Mouse (Mus musculus) midbrain, postnatal 0 days (tissue): ENCODE results near the gene Qsox1. TPM values are rescaled to one million over a fixed set of nuclear protein-coding genes. Genes with fewer than 3 reads are reported as not detected.

Experiments
- ATAC-seq: fragments of 200-750 bp; cut with Nextera tagmentation; 2 replicates; pipeline ENCODE4 v1.8.0; 2017; ENCODE audit warnings: moderate number of reproducible peaks, mild to moderate bottlenecking, moderate TSS enrichment, moderate library complexity; ENCODE audit not compliant: low FRiP score
- DNase-seq: peaks from one replicate; pipeline ENCODE4 v3.0.0-alpha.2; 2015; ENCODE audit warnings: low spot score
- H3K27ac ChIP-seq: fragments of 300-500 bp; sonication (generic); 2 replicates; pipeline ENCODE4 v1.5.1; 2014; ENCODE audit warnings: low read depth, mild to moderate bottlenecking, low read length, mixed read lengths
- H3K27me3 ChIP-seq: fragments of 300-500 bp; sonication (generic); 2 replicates; pipeline ENCODE4 v1.6.1; 2014; ENCODE audit warnings: low read length, control low read depth, mixed read lengths; ENCODE audit not compliant: insufficient read depth
- H3K36me3 ChIP-seq: fragments of 300-500 bp; sonication (generic); 2 replicates; pipeline ENCODE4 v1.6.1; 2014; ENCODE audit warnings: low read length, control low read depth, mixed read lengths; ENCODE audit not compliant: insufficient read depth
- H3K4me1 ChIP-seq: fragments of 300-500 bp; sonication (generic); 2 replicates; pipeline ENCODE4 v1.6.1; 2014; ENCODE audit warnings: mild to moderate bottlenecking, control low read depth, antibody characterized with exemption, low read length, mixed read lengths; ENCODE audit not compliant: insufficient read depth
- H3K4me2 ChIP-seq: fragments of 300-500 bp; sonication (generic); 2 replicates; pipeline ENCODE4 v1.6.1; 2014; ENCODE audit warnings: low read depth, mild to moderate bottlenecking, low read length, mixed read lengths; ENCODE audit not compliant: poor library complexity, severe bottlenecking
- H3K4me3 ChIP-seq: fragments of 300-500 bp; sonication (generic); 2 replicates; pipeline ENCODE4 v1.5.1; 2014; ENCODE audit warnings: low read depth, mild to moderate bottlenecking, low read length, moderate library complexity
- H3K9ac ChIP-seq: fragments of 300-500 bp; sonication (generic); replicated peaks from 2 replicates; pipeline ENCODE4 v1.6.1; 2014; ENCODE audit warnings: mild to moderate bottlenecking, low read length, moderate library complexity, mixed read lengths; ENCODE audit not compliant: poor library complexity, severe bottlenecking
- H3K9me3 ChIP-seq: fragments of 300-500 bp; sonication (generic); 2 replicates; pipeline ENCODE4 v1.6.1; 2016; ENCODE audit warnings: low read length, control low read depth
- CTCF ChIP-seq: IDR thresholded peaks from 2 replicates; pipeline ENCODE4 v1.5.1; 2016; ENCODE audit warnings: antibody characterized with exemption, mild to moderate bottlenecking
- WGBS: fragments of 180-500 bp; shearing (Covaris S2); extraction: QIAGEN DNeasy Blood & Tissue Kit; methylation state at CpG from one replicate; pipeline ENCODE4 v1.1.7; 2014; 5-methylcytosine and 5-hydroxymethylcytosine counted together
- polyA plus RNA-seq: library from polyadenylated mRNA; unstranded; fragments of >200 nt; fragmentation: Nextera tagmentation; extraction: Ambion mirVana; gene quantifications from 2 replicates; pipeline ENCODE4 v1.2.1, GENCODE M21; 2015
- total RNA-seq: library from RNA; depleted of rRNA; stranded (reverse); fragments of >200 nt; gene quantifications from 2 replicates; pipeline ENCODE4 v1.2.3, GENCODE M21; 2014

The Qsox1 gene
- total and polyA plus RNA-seq, 2 experiments from 2014 or later: 21.3 to 31.7 TPM

DNA sequence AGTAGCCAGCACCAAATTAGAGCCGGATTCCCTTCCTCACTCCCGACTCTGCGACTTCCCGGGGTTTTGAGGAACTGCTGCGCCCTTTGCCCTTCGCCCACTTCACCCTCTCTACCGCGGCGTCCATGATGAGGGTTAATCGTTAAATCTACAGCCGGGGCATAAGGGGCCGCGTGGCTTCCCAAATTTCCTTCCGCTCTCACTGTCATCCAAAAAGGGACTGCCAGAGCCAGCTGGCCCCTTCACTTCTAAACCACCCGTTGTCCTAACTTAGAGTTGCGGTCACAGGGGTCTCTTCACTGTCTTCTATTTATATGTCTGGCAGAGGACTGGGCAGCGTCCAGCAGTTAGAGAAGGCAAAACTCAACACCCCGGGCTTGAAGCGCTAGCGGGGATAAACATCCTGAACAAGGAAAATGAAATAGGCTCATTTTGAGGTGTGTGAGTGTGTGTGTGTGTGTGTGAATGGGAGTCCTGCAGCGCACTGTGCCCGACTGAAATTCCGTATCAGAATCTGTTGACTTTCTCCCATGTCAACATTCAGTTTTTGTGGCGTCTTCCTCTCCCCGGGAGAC is 74.8 kb downstream of the Qsox1 start:
- WGBS: under 1% methylated on average over 24 of the region's 25 CpGs
- DNase-seq: no peak
- H3K27ac ChIP-seq: no peak overlapping the region

DNA sequence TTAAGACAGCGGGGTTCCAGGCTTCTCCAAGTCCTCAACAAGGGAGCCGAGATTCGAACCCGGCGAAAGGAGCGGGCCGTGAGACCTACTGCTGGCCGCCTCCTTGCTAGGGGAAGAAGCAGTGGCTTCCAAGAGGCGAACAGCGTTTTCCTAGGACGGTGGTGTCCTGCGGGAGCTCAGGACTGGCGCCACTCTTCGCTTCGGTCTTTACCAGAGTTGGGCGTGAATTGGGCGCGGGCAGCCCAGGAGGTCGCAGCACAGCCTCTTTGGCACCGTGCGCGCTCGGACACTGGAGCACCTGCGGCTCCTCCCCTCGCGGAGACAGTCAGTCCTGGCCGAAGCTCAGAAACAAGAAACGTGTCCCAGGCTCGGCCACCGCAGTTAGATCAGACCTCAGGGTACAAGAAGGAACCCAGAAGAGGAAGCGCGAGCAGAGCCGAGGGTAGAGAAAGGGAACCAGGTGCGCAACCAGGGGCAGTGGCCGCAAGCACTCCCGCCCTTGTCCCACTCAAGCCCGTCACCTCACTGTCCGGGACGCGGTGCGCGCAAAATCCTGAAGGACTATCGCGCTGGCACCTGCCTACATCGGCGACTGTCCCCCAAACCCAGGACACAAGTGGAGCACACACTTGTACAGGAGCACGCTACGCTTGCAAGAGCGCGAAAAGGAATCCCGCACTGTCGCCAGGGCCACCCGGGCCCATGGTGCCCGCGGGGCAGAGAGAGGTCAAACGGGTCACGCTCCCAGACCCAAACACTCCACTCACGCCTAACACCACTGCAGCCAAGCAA is 75.5 kb downstream of the Qsox1 start:
- Histone ChIP-seq H3K9me3 (no peaks in the 10 kb centered on the region), H3K4me2 (no peak overlapping the region), H3K27me3 (peaks cover 70% of the 10 kb centered on the region), H3K4me3 (no peak overlapping the region), H3K36me3 (no peaks in the 10 kb centered on the region), H3K4me1 (peaks cover 11% of the 10 kb centered on the region; the same call in 1 of the 2 replicates), H3K27ac (no peak overlapping the region), H3K9ac (no peak overlapping the region)
- no peak for DNase-seq
- WGBS: under 1% methylated on average over 55 of the region's 58 CpGs
- no peak for TF ChIP-seq CTCF
- ATAC-seq: no peak

More for the DNA sequence above, 74.8 kb downstream of the Qsox1 start:
- Histone ChIP-seq H3K36me3 (no peaks in the 10 kb centered on the region), H3K27me3 (peaks cover 66% of the 10 kb centered on the region), H3K9ac (no peak overlapping the region), H3K4me3 (no peak overlapping the region), H3K4me2 (no peak overlapping the region), H3K4me1 (peaks cover 17% of the 10 kb centered on the region; the same call in 1 of the 2 replicates), H3K9me3 (no peaks in the 10 kb centered on the region)
- ATAC-seq: no peak
- TF ChIP-seq CTCF: no peak

DNA sequence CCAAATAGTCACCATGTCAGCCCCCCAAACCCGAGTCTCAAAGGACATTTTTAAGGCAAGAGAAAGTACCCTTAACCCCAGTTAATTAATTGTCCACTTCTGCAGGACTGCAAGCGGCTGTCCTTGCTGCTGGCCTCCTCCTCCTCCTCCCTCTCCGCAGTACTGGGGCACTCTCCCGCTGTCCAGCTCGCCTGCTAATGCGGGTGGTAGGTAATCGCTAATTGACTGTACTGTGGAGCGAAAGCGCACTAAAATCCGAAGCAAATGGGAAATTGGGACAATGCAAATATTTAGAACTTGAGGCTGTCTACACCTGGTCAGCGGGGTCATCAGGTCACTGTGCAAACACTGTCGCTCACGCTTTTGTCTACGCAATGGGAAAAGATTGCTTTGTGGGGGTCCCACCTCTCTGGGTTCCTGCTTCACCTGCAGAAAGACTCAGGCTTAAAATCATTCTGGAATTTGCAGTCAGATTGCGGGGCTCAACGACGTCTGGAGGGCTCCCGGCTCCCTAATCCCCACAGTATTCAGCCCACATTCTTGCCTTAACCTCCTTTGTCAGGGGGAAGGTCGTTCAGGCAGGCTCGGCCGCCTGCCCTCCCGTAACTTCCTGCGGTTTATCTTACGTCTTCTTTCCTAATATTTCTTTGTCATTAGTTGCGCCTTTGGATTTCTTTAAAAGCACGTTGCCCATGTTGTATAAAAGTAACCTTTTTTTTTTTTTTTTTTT is 76.4 kb downstream of the Qsox1 start:
- Histone ChIP-seq H3K27ac (no peak overlapping the region), H3K27me3 (peaks cover 70% of the 10 kb centered on the region), H3K9me3 (no peaks in the 10 kb centered on the region), H3K36me3 (no peaks in the 10 kb centered on the region), H3K4me3 (no peak overlapping the region), H3K4me2 (no peak overlapping the region), H3K9ac (no peak overlapping the region), H3K4me1 (peaks cover 2% of the 10 kb centered on the region; the same call in 1 of the 2 replicates)
- DNase-seq (no peak), ATAC-seq (no peak)
- WGBS: 1% methylated on average over 26 of the region's 26 CpGs
- no peak for TF ChIP-seq CTCF

DNA sequence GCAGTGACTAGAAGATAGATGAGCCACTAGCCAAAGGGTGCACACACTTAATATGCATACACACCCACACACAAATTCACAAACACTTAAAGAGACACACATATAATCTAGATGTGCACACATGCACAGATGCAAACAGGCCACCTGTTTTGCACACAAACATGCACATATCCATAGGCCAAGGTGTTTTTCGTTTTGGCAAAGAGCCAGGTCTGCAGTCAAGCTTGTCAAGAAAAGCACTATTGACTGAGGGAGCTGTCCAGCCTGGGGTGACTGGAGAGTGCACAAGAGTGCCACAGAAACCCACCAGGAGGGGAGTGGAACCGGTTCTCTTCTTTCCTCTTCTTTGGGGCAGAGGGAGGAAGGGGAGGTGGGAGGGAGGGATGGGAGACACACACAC is 81.5 kb downstream of the Qsox1 start:
- 6% methylated on average over 2 of the region's 2 CpGs for WGBS
- TF ChIP-seq CTCF: no peak
- DNase-seq (no peak), ATAC-seq (no peak)
- Histone ChIP-seq H3K9me3 (no peaks in the 10 kb centered on the region), H3K4me3 (no peak overlapping the region), H3K9ac (no peak overlapping the region), H3K4me2 (no peak overlapping the region), H3K27me3 (peaks cover 58% of the 10 kb centered on the region), H3K27ac (no peak overlapping the region), H3K36me3 (no peaks in the 10 kb centered on the region), H3K4me1 (no peaks in the 10 kb centered on the region)

DNA sequence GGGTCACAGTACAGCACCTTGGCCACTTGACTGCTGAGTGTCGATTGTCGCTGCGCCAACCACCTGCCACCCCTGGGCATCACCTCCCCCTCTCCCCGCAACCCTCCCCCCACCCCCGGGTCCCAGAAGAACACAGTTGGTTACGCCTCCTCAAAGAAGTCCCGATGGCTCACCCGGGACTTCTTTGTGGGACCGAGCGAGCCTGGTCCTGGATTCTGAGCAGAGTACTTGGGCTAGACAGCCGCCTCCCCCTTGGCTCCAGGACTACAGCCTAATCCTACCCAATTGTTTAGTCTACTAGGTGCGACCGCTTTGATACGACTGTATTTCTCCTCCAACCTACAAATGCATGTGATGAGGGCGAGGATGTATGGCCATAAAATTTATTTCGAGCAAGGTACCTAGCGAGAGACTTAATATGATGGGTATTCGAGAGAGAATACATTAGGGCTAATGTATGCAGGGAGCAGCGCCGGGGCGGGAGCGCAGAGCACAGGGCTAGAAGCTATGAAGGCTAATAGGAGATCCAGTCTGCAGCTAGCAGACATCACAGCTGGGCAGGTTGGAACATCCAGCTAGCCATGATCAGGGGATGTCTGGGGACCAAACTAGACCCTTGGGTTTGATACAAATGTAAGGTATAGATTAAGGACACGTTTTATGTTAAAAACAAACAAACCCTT is 83.4 kb downstream of the Qsox1 start:
- Histone ChIP-seq H3K27ac (no peak overlapping the region), H3K36me3 (no peaks in the 10 kb centered on the region), H3K4me2 (peak overlapping the region; percentile 2; the same call in 1 of the 2 replicates), H3K4me1 (no peaks in the 10 kb centered on the region), H3K4me3 (no peak overlapping the region), H3K9ac (no peak overlapping the region), H3K9me3 (no peaks in the 10 kb centered on the region), H3K27me3 (peaks cover 47% of the 10 kb centered on the region)
- TF ChIP-seq CTCF: no peak
- 2% methylated on average over 23 of the region's 23 CpGs for WGBS
- no peak for ATAC-seq
- no peak for DNase-seq
